Mouse (Mus musculus): ENCODE measurements around the gene Taf9.

DNA sequence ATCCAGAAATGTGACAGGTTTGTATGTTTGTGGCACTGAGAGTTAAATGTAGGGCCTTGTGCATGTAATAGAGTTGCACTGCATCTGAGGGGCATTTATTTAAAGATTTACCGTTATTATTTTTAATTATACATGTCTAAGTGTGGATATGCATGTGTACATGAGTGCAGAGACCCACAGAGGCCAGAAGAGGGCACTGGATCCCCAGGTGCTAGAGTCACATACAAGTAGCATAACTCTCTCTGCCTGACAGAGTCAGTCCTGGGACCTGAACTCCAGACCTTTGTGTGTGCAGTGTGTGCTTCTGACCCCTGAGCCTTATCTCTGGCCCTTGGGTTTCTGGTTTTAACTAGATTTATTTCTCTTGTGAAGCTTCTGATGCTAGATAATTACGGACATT lies 33.0 kb downstream of the Taf9 start:
- no peak for TF ChIP-seq POLR2A (IDR thresholded peaks at IDR 0.05; ENCODE audit: low read depth, low read length)
- TF ChIP-seq CTCF (IDR thresholded peaks at IDR 0.05; ENCODE audit: borderline replicate concordance, insufficient read depth, low read length), result no peak
